Mouse (Mus musculus) heart, adult 2 months (tissue): ENCODE measurements around the gene Ppp2r5c.

ENCODE experiments used
- CTCF ChIP-seq: fragments of 200-600 bp; IDR thresholded peaks from 2 replicates; pipeline ENCODE4 v1.8.1; 2022; ENCODE audit warnings: antibody characterized with exemption, mild to moderate bottlenecking, moderate library complexity
- POLR2A ChIP-seq: fragments of 200-500 bp; IDR thresholded peaks from 2 replicates; pipeline ENCODE4 v1.6.1; 2011; ENCODE audit warnings: mild to moderate bottlenecking, low read depth, low read length, control low read depth; ENCODE audit not compliant: insufficient read depth

GRCm38 (mm10) chr12:110504145-110504490 is 57.2 kb downstream of the Ppp2r5c start:
- TF ChIP-seq POLR2A, result no peak
- TF ChIP-seq CTCF, result no peak
